Mouse (Mus musculus) retina, postnatal 7 days (tissue): ENCODE results near the gene Olfr1499.
A peak's percentile ranks its signal among the peaks of the same experiment; 100 is the strongest.
"Not testable (repeated sequence)": the region's sequence is repeated elsewhere in the genome, so short reads cannot be mapped to it uniquely, and the experiment has no call there.

ENCODE experiments used
- DNase-seq: peaks from one replicate; pipeline ENCODE4 v3.0.0-alpha.2; 2012; ENCODE audit warnings: low read depth, low spot score

Olfr1499 gene

GRCm38 (mm10) chr19:13819347-13819746 is at the start of gene Olfr1499:
Gene Olfr1499, minus strand, starts transcription at chr19:13819447.
- DNase-seq: no peak

GRCm38 (mm10) chr19:13861495-13861894 is 42.2 kb upstream of the Olfr1499 start, which contains the start of gene Olfr1502:
Gene Olfr1502, plus strand, starts transcription at chr19:13861795.
- DNase-seq: no peak

- DNase-seq: not testable (repeated sequence)
Measured at GRCm38 (mm10) chr19:13850592-13850991, 31.3 kb upstream of the Olfr1499 start, which contains the start of gene Olfr1501. Gene Olfr1501, minus strand, starts transcription at chr19:13850692.

- DNase-seq: no peak
Measured at GRCm38 (mm10) chr19:13830388-13830787, 11.1 kb upstream of the Olfr1499 start, which contains the start of gene Olfr1500. Gene Olfr1500, minus strand, starts transcription at chr19:13830488.

GRCm38 (mm10) chr19:13828447-13828846 is 9.2 kb upstream of the Olfr1499 start:
- DNase-seq: no peak

GRCm38 (mm10) chr19:13820847-13821246 is 1.6 kb upstream of the Olfr1499 start:
- DNase-seq: no peak

- DNase-seq: peak; percentile 16
Measured at GRCm38 (mm10) chr19:13818827-13819226, 420 bp downstream of the Olfr1499 start.

GRCm38 (mm10) chr19:13812823-13813222 is 6.4 kb downstream of the Olfr1499 start:
- no peak for DNase-seq

- DNase-seq: not testable (repeated sequence)
Measured at GRCm38 (mm10) chr19:13805486-13805885, 13.8 kb downstream of the Olfr1499 start.

GRCm38 (mm10) chr19:13798102-13798501 is 21.1 kb downstream of the Olfr1499 start, which contains the start of gene Olfr1497:
Gene Olfr1497, minus strand, starts transcription at chr19:13798202.
- no peak for DNase-seq

- DNase-seq: no peak
Measured at GRCm38 (mm10) chr19:13777578-13777977, 41.7 kb downstream of the Olfr1499 start, which contains the start of gene Olfr1496. Gene Olfr1496, plus strand, starts transcription at chr19:13777878.

- DNase-seq: no peak
Measured at GRCm38 (mm10) chr19:13768565-13769276, 50.5 kb downstream of the Olfr1499 start.

GRCm38 (mm10) chr19:13764306-13764705 is 54.9 kb downstream of the Olfr1499 start, which contains the start of gene Olfr1495:
Gene Olfr1495, plus strand, starts transcription at chr19:13764606.
- DNase-seq: no peak
